Mouse (Mus musculus): ENCODE measurements around the gene Lpcat3. TPM values are rescaled to one million over a fixed set of nuclear protein-coding genes. Genes with fewer than 3 reads are reported as not detected.
A peak's percentile ranks its signal among the peaks of the same experiment; 100 is the strongest.
"Not testable (repeated sequence)": the region's sequence is repeated elsewhere in the genome, so short reads cannot be mapped to it uniquely, and the experiment has no call there.

The Lpcat3 gene
- polyA plus RNA-seq, 3 experiments from 2014 or later: 20.3 to 27.2 (median 24.9) TPM

GRCm38 (mm10) chr6:124679486-124679885 is 16.7 kb downstream of the Lpcat3 start:
- ATAC-seq: no peak

GRCm38 (mm10) chr6:124682291-124682690 is 19.5 kb downstream of the Lpcat3 start:
- not testable (repeated sequence) for ATAC-seq

GRCm38 (mm10) chr6:124683591-124684417 is 21.0 kb downstream of the Lpcat3 start:
- ATAC-seq: peak; percentile 56

- no peak for ATAC-seq
Measured at GRCm38 (mm10) chr6:124685606-124686386, 23.0 kb downstream of the Lpcat3 start.

- not testable (repeated sequence) for ATAC-seq
Measured at GRCm38 (mm10) chr6:124686644-124687043, 23.8 kb downstream of the Lpcat3 start.

- ATAC-seq: no peak
Measured at GRCm38 (mm10) chr6:124688151-124688758, 25.4 kb downstream of the Lpcat3 start.

GRCm38 (mm10) chr6:124689011-124689410 is 26.2 kb downstream of the Lpcat3 start:
- ATAC-seq: no peak

GRCm38 (mm10) chr6:124690517-124690916 is 27.7 kb downstream of the Lpcat3 start:
- ATAC-seq: no peak

- no peak for ATAC-seq
Measured at GRCm38 (mm10) chr6:124693243-124693981, 30.6 kb downstream of the Lpcat3 start.

- ATAC-seq: peak; percentile 41
Measured at GRCm38 (mm10) chr6:124694166-124694955, 31.5 kb downstream of the Lpcat3 start.

GRCm38 (mm10) chr6:124696441-124697150 is 33.8 kb downstream of the Lpcat3 start:
- ATAC-seq: no peak

- ATAC-seq: no peak
Measured at GRCm38 (mm10) chr6:124698751-124699150, 35.9 kb downstream of the Lpcat3 start.

GRCm38 (mm10) chr6:124699366-124699765 is 36.5 kb downstream of the Lpcat3 start:
- no peak for ATAC-seq

GRCm38 (mm10) chr6:124699962-124700610 is 37.3 kb downstream of the Lpcat3 start:
- ATAC-seq: no peak

- ATAC-seq: no peak
Measured at GRCm38 (mm10) chr6:124701338-124701737, 38.5 kb downstream of the Lpcat3 start.

GRCm38 (mm10) chr6:124702102-124702783 is 39.4 kb downstream of the Lpcat3 start:
- ATAC-seq: no peak

GRCm38 (mm10) chr6:124702784-124703103 is 39.9 kb downstream of the Lpcat3 start:
- peak; percentile 88 for ATAC-seq

- no peak for ATAC-seq
Measured at GRCm38 (mm10) chr6:124703789-124704188, 41.0 kb downstream of the Lpcat3 start.

GRCm38 (mm10) chr6:124704417-124704816 is 41.6 kb downstream of the Lpcat3 start:
- ATAC-seq: no peak

GRCm38 (mm10) chr6:124706061-124706627 is 43.3 kb downstream of the Lpcat3 start:
- no peak for ATAC-seq
